Mouse (Mus musculus): ENCODE results near the gene Ccdc171.

GRCm38 (mm10) chr4:83571033-83571432 is 45.7 kb downstream of the Ccdc171 start:
- TF ChIP-seq POLR2A (IDR thresholded peaks at IDR 0.05; ENCODE audit: borderline replicate concordance, control insufficient read depth, low read depth, low read length): no peak
- TF ChIP-seq CTCF (IDR thresholded peaks at IDR 0.05; ENCODE audit: control insufficient read depth, insufficient read depth, low read length): no peak
